Mouse (Mus musculus) large intestine, adult 2 months (tissue): Measurements from ENCODE around the gene Carns1. TPM values are rescaled to one million over a fixed set of nuclear protein-coding genes. Genes with fewer than 3 reads are reported as not detected.
A peak's percentile ranks its signal among the peaks of the same experiment; 100 is the strongest.

Experiments used
- DNase-seq: peaks from one replicate; pipeline ENCODE4 v3.0.0-alpha.2; 2012; ENCODE audit warnings: low read depth, low spot score
- WGBS: fragments of 180-500 bp; shearing (Covaris S2); methylation state at CpG from one replicate; pipeline ENCODE4 v1.1.7; 2018; 5-methylcytosine and 5-hydroxymethylcytosine counted together
- polyA plus RNA-seq: library from polyadenylated mRNA; depleted of rRNA; stranded (reverse); fragments of >200 nt; gene quantifications from 2 replicates; pipeline ENCODE4 v1.2.3, GENCODE M21; 2012

Carns1 gene
- polyA plus RNA-seq, 1 experiment: 3.2 TPM

- DNase-seq: peak; percentile 64
- 24% methylated on average over 3 of the region's 3 CpGs for WGBS
These were observed 6.6 kb upstream of the Carns1 start for GRCm38 (mm10) chr19:4181892-4182291.

GRCm38 (mm10) chr19:4180411-4180810 lies 5.1 kb upstream of the Carns1 start:
- 86% methylated on average over 7 of the region's 7 CpGs for WGBS
- DNase-seq: no peak

GRCm38 (mm10) chr19:4172925-4173324 lies 2.4 kb downstream of the Carns1 start:
- no peak for DNase-seq
- 81% methylated on average over 11 of the region's 11 CpGs for WGBS

- WGBS: 72% methylated on average over 13 of the region's 13 CpGs
- DNase-seq: no peak
These were observed 3.6 kb downstream of the Carns1 start for GRCm38 (mm10) chr19:4171393-4172290.

- no peak for DNase-seq
- WGBS: 93% methylated on average over 10 of the region's 10 CpGs
These were observed 4.4 kb downstream of the Carns1 start for GRCm38 (mm10) chr19:4170723-4171392.

DNA sequence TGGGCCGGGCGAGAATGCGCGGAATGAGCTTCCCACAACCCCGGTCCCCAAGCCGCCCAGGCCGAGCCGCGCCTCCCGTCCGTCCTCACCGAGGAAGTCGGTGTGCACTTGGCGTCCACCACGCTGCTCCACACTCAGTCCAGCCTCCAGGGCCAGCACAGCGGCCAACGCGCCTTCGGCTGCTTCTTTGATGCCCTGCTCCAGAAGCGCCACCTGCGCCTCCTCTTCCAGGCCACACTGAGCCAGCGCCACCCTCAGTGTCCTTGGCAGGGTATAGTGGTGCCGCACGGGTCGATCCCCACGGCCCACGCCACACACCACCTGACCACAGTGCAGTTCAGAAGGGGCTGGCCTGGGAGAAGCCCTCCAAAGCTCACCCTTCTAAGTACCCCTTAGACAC lies 5.5 kb downstream of the Carns1 start:
- whole genome bisulfite sequencing: 4% methylated on average over 27 of the region's 27 CpGs
- no peak for DNase-seq

GRCm38 (mm10) chr19:4169378-4169784 lies 5.9 kb downstream of the Carns1 start:
- under 1% methylated on average over 43 of the region's 43 CpGs for WGBS
- DNase-seq: peak; percentile 78

- no peak for DNase-seq
- WGBS: 62% methylated on average over 9 of the region's 9 CpGs
These were observed 8.4 kb downstream of the Carns1 start for GRCm38 (mm10) chr19:4166678-4167476.

- 91% methylated on average over 2 of the region's 2 CpGs for WGBS
- DNase-seq: no peak
These were observed 10.6 kb downstream of the Carns1 start for GRCm38 (mm10) chr19:4164721-4165120.

- DNase-seq: no peak
- WGBS: 70% methylated on average over 3 of the region's 3 CpGs
These were observed 11.2 kb downstream of the Carns1 start for GRCm38 (mm10) chr19:4164100-4164499.

DNA sequence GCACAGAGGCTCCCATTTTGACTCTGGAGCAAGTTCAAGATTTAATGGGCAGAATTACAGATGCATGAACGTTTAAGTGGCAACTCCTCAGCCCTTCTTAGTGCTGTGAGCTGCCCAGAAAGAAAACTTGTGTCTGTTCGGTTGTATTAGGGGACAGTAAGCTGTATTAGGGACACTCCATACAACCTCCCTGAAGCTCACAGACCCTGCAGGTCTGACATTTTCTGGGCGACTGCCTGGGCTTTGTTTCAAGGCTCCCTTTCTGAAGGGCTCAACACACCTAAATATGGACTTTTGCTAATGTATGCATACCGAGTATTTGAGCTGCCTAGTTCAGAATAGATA lies 11.8 kb downstream of the Carns1 start:
- 28% methylated on average over 4 of the region's 4 CpGs for WGBS
- DNase-seq: no peak

DNA sequence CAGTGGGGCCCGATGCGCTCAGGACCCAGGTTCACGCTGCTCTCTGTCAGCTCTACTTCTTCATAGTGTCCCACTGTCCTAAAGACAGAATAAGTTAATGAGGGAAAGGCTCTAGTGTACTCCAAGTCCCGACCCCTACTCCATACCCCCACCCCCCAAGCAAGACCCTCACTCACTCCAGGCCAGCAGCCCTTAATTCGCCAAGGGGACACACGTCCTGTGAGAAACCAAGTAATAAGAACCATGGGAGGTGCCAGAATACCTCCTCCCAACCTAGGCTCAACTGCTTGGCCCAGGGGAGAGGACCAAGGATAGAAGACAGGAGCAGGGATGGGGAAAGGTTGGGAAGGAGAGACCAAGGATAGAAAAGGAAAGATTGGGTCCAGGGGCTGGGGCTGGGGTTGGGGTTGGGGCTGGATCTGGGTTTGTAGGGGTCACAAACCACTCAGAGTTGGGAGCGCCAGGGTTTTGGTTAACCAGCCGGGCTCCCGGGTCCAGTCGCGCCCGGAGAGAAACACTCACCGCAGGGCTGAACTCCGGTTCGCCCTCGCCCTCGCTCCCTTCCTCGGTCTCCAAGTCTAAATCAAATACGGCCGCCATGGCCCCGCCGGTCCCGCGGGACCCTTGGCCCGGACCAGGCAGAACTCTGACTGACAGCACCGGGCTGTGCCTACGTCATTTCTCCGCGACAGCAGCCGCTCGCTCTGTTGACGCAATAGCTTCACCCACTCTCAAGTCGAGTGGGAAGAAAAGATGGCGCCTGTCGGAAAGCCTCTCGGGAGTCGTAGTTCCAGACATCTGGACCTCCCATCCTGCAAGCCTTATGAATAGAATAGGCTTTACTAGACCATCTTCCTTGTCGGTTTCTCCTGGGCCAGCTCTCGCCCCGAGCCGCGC lies 12.4 kb downstream of the Carns1 start, which contains the start of gene Rps6kb2:
Gene Rps6kb2, minus strand, starts transcription at position 709 of the 897 bp plus-strand sequence.
- peak; percentile 85 for DNase-seq
- WGBS: 7% methylated on average over 42 of the region's 42 CpGs

- 96% methylated on average over 8 of the region's 8 CpGs for WGBS
- no peak for DNase-seq
These were observed 16.2 kb downstream of the Carns1 start for GRCm38 (mm10) chr19:4159049-4159448.

DNA sequence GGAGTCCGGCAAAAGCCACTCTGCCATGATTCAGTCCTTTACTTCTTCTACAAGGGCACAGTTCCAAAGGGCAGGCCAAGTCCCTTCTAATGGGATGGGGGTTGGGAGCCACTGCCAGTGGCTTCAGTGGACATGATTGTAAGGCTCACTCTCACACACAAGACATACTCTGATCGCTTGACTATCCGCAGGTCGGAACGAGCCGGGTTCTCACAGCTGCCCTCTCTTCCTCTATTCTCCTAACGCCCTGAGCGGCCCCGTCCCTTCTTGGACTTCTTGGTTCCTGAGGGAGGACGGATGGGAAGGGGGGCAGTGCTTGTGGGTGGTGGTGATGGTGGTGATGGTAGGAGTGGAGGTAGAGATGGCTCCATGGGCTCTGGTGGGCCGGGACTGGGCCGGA lies 18.5 kb downstream of the Carns1 start:
- WGBS: 88% methylated on average over 12 of the region's 12 CpGs
- DNase-seq: no peak

DNA sequence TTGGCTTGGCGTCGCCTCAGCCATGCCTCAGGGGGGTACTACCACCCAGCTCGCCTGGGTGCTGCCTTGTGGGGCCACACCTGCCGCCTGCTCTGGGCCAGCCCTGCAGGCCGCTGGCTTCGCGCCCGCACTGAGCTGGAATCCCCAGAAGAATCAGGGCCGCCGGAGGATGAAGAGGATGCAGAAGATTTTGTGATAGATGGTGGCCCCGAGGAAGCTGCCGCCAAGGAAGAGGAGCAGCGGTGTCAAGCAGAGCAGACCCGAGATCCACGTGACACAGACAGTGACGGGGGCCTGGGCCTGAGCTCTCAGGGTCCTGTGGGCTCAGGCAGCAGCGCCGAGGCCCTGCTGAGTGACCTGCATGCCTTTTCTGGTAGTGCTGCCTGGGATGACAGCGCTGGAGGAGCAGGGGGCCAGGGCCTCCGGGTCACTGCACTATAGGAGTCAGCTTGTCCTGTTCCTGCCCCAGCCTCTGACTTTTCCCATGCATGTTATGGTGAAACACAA lies 19.2 kb downstream of the Carns1 start:
- WGBS: 75% methylated on average over 20 of the region's 20 CpGs

DNA sequence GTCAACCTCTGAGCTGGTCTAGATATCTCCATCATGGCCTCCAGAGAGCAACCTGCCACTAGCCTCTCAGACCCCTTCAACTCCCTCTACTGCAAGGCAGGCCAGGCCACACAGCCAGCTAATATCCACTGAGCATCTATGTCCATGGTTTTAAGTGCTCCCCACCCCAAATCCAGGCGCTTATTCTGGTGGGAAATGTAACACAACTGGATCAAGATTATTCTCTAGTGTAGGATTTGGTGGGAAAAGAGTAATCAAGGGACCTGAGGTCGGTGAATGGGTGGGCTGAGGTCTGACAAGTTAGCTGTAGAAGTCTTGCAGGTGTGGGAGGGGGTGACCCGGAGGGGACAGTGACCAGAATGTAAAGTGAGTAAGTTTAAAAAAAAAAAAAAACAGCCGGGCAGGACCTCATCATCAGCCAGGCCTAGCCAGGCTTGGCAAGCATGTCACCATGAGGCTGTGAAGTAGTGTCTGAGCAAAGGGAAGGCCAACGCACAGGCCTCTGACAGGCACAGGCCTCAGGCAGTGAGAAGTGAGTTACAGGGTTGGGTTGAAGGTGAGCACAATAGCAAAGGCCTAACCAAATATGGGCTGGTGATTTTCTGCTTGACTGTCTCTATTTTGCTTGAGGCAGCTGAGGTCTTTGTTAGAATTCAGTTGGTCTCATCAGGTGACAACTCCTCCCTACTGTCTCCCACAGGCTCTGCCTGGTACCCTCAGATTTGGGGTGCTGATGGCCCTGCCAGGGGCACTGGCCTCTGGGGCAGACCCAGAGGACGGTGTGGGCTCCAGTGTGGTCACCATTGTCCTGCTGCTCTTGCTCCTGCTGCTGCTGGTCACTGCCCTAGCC lies 19.8 kb downstream of the Carns1 start:
- no peak for DNase-seq
- 73% methylated on average over 6 of the region's 6 CpGs for WGBS

More for the DNA sequence above, 19.2 kb downstream of the Carns1 start:
- DNase-seq: no peak

GRCm38 (mm10) chr19:4154437-4155222 lies 20.6 kb downstream of the Carns1 start:
- 72% methylated on average over 13 of the region's 13 CpGs for WGBS
- DNase-seq: no peak
